Mouse (Mus musculus): ENCODE results near the gene Klhl20. TPM values are rescaled to one million over a fixed set of nuclear protein-coding genes. Genes with fewer than 3 reads are reported as not detected.
A peak's percentile ranks its signal among the peaks of the same experiment; 100 is the strongest.

Gene Klhl20
- polyA plus RNA-seq, 1 experiment, result 19.1 TPM

DNA sequence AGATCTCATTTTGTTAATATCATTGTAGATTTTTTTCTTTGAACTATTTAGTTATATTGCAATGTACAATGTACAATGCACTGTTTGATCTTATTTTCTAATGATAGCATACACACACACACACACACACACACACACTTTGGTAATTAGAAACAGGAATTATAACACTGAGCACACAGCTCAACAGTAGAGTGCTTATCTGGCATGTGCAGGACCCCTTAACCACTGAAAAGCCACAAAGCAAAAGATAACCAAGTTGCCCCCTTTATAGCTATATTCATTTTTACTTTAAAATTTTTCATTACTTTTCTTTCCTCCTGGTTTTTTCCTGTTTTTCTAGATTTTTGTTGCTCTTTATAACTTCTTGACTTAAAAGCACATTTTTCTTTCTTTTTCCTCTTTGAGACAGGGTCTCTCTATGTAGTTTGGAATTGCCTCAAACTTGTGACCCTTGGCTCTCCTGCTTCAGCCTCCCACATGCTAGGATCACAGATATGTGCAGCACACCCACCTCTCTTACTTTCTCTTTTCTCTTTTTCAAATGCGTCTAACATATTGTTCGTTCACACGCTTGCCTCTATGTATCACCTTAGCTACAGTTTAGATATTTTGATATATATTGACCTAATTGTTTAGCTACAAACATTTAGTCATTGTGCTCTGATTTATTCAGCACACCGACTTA, 31.4 kb downstream of the Klhl20 start:
- no peak for DNase-seq
- TF ChIP-seq POLR2A (IDR thresholded peaks at IDR 0.05; ENCODE audit: control insufficient read depth, extremely low read depth, insufficient read depth, low read length, poor library complexity) (no peak), CTCF (IDR thresholded peaks at IDR 0.05; ENCODE audit: borderline replicate concordance, control insufficient read depth, extremely low read depth, insufficient read depth, low read length, poor library complexity) (no peak)
- no peak overlapping the region for H3K4me3 ChIP-seq (ENCODE audit: control insufficient read depth, insufficient read depth, low read length)
- no peak overlapping the region for H3K27ac ChIP-seq (ENCODE audit: control insufficient read depth, insufficient read depth, low read length)
- no peaks in the 10 kb centered on the region for H3K27me3 ChIP-seq (ENCODE audit: control insufficient read depth, insufficient read depth, low read length)
- 100% methylated on average over 4 of the region's 4 CpGs for WGBS
- H3K36me3 ChIP-seq (ENCODE audit: control insufficient read depth, insufficient read depth, low read length), result peaks cover 31% of the 10 kb centered on the region
- H3K4me1 ChIP-seq (replicated peaks; ENCODE audit: control insufficient read depth, insufficient read depth, low read length), result no peaks in the 10 kb centered on the region

DNA sequence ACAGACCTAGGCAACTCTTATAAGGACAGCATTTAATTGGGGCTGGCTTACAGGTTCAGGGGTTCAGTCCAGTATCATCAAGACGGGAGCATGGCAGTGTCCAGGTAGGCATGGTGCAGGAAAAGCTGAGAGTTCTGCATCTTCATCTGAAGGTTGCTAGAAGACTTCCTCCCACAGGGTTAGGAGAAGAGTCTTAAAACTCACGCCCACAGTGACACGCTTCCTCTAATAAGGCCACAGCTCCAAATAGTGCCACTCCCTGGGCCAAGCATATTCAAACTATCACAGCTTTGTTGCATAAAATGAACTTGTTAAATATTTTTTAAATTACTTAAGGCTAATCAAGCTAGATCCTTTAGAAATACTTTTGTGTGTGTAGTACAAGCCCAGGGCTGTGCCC, 54.1 kb downstream of the Klhl20 start:
- TF ChIP-seq POLR2A (IDR thresholded peaks at IDR 0.05; ENCODE audit: control insufficient read depth, extremely low read depth, insufficient read depth, low read length, poor library complexity) (no peak), CTCF (IDR thresholded peaks at IDR 0.05; ENCODE audit: borderline replicate concordance, control insufficient read depth, extremely low read depth, insufficient read depth, low read length, poor library complexity) (no peak)
- H3K4me3 ChIP-seq (ENCODE audit: control insufficient read depth, insufficient read depth, low read length), result no peak overlapping the region
- peaks cover 29% of the 10 kb centered on the region for H3K36me3 ChIP-seq (ENCODE audit: control insufficient read depth, insufficient read depth, low read length)
- H3K27me3 ChIP-seq (ENCODE audit: control insufficient read depth, insufficient read depth, low read length), result no peaks in the 10 kb centered on the region
- WGBS, result 90% methylated on average over 3 of the region's 3 CpGs
- H3K4me1 ChIP-seq (replicated peaks; ENCODE audit: control insufficient read depth, insufficient read depth, low read length), result peaks cover 20% of the 10 kb centered on the region
- no peak overlapping the region; the same call in 1 of the 2 replicates for H3K27ac ChIP-seq (ENCODE audit: control insufficient read depth, insufficient read depth, low read length)
- DNase-seq, result no peak

DNA sequence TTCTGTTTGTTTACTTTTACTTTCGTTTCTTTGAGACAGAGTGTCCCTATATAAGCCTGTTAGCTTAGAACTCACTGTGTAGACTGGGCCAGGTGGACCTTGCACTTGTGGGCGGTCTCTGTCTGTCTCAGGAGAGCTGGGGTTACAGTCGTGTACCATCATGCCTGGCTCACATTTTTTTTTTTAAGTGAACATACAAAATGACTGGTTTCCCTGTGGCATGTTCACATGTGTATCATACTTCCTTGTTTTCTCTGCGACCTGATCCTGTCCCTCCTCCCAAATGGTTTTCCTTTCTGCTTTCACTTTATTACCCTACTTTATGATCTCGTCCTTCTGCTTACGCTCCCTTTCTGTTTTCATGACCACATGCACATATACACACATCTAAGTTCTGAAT, 55.1 kb downstream of the Klhl20 start:
- WGBS, result 57% methylated on average over 6 of the region's 6 CpGs
- H3K4me3 ChIP-seq (ENCODE audit: control insufficient read depth, insufficient read depth, low read length), result no peak overlapping the region
- DNase-seq, result no peak
- H3K36me3 ChIP-seq (ENCODE audit: control insufficient read depth, insufficient read depth, low read length), result peaks cover 24% of the 10 kb centered on the region
- peaks cover 24% of the 10 kb centered on the region for H3K4me1 ChIP-seq (replicated peaks; ENCODE audit: control insufficient read depth, insufficient read depth, low read length)
- H3K27ac ChIP-seq (ENCODE audit: control insufficient read depth, insufficient read depth, low read length), result no peak overlapping the region; the same call in 1 of the 2 replicates
- TF ChIP-seq POLR2A (IDR thresholded peaks at IDR 0.05; ENCODE audit: control insufficient read depth, extremely low read depth, insufficient read depth, low read length, poor library complexity), result no peak
- no peak for TF ChIP-seq CTCF (IDR thresholded peaks at IDR 0.05; ENCODE audit: borderline replicate concordance, control insufficient read depth, extremely low read depth, insufficient read depth, low read length, poor library complexity)
- no peaks in the 10 kb centered on the region for H3K27me3 ChIP-seq (ENCODE audit: control insufficient read depth, insufficient read depth, low read length)

DNA sequence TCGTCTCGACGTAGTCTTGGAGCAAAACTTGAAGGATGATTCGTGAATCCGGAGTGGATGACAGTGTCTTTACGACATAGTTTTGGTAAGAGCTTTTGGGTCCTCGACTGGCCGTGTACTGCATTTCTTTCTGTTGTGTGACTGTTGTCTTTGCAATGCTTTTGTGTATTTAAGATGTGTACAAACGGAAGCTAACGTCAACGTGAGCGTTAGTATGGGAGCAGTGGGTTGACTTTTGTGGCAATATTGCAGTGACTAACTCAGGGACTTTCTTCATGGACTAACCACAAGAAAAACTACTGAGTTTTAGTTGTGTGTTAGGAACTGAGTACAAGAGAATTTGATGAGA, 60.1 kb downstream of the Klhl20 start:
- peak overlapping the region; percentile 93 for H3K4me3 ChIP-seq (ENCODE audit: control insufficient read depth, insufficient read depth, low read length)
- no peak for TF ChIP-seq POLR2A (IDR thresholded peaks at IDR 0.05; ENCODE audit: control insufficient read depth, extremely low read depth, insufficient read depth, low read length, poor library complexity)
- no peak for TF ChIP-seq CTCF (IDR thresholded peaks at IDR 0.05; ENCODE audit: borderline replicate concordance, control insufficient read depth, extremely low read depth, insufficient read depth, low read length, poor library complexity)
- no peaks in the 10 kb centered on the region for H3K36me3 ChIP-seq (ENCODE audit: control insufficient read depth, insufficient read depth, low read length)
- no peak for DNase-seq
- H3K4me1 ChIP-seq (replicated peaks; ENCODE audit: control insufficient read depth, insufficient read depth, low read length), result peaks cover 27% of the 10 kb centered on the region
- H3K27ac ChIP-seq (ENCODE audit: control insufficient read depth, insufficient read depth, low read length), result peak overlapping the region; percentile 52; the same call in 1 of the 2 replicates
- no peaks in the 10 kb centered on the region for H3K27me3 ChIP-seq (ENCODE audit: control insufficient read depth, insufficient read depth, low read length)
- under 1% methylated on average over 12 of the region's 12 CpGs for WGBS

DNA sequence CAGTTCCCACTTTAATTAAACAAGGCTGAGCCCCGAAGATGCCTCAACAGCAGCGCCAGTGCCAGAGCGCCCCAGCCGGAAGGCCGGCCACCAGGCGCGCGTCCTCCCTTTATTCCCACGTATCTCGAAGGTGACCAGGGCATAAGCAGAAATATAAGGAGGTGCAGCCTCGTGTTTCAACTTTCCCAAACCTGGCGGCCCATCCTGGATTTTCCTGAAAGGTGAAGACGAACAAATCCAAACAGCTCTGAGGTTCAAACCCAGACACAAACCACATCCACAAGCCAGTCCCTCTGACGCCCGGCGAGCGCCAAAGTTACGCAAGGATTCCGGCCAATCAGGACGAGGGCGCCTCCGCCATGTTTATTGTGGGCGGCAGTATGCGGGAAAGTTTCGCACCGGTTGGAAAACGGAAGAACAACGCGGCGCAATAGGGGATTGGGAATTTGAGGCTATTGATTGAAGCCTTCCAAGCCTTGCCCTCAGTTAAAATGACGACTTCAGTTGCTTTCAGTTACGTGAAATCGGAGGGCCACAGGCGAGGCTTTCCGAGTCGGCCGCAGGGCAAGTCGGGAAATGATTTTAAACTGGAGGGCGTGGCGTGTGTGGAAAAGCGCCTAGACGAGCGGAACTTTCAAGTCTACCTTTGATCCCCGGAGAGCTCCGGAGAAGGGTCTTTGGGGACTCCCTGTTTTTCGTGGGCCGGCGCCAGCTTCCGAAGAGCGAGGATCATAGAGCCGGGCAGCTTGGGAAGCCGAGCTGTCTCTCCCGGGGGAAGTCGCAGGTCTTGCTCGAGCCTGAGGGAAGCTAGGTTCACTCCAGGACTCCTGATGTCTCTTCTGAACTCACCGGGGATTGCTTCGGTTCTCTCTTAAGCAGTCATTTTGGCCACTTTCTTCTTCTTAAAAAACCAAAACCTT, 60.7 kb downstream of the Klhl20 start, which contains the start of the genes Dars2 and Cenpl:
TSS of gene Dars2 (minus strand) at position 307 of the 920 bp plus-strand sequence.
TSS of gene Cenpl (plus strand) at position 362 of the 920 bp plus-strand sequence.
- Histone ChIP-seq H3K36me3 (ENCODE audit: control insufficient read depth, insufficient read depth, low read length) (no peaks in the 10 kb centered on the region), H3K27me3 (ENCODE audit: control insufficient read depth, insufficient read depth, low read length) (no peaks in the 10 kb centered on the region), H3K4me3 (ENCODE audit: control insufficient read depth, insufficient read depth, low read length) (peak within 1 kb of the TSS; percentile 93), H3K27ac (ENCODE audit: control insufficient read depth, insufficient read depth, low read length) (peak within 1 kb of the TSS; percentile 52), H3K4me1 (replicated peaks; ENCODE audit: control insufficient read depth, insufficient read depth, low read length) (peaks cover 25% of the 10 kb centered on the region)
- WGBS, result under 1% methylated on average over 57 of the region's 57 CpGs
- TF ChIP-seq CTCF (IDR thresholded peaks at IDR 0.05; ENCODE audit: borderline replicate concordance, control insufficient read depth, extremely low read depth, insufficient read depth, low read length, poor library complexity), result peak; percentile 37; the same call in 1 of the 2 replicates
- TF ChIP-seq POLR2A (IDR thresholded peaks at IDR 0.05; ENCODE audit: control insufficient read depth, extremely low read depth, insufficient read depth, low read length, poor library complexity), result peak; percentile 68
- peak; percentile 92 for DNase-seq

DNA sequence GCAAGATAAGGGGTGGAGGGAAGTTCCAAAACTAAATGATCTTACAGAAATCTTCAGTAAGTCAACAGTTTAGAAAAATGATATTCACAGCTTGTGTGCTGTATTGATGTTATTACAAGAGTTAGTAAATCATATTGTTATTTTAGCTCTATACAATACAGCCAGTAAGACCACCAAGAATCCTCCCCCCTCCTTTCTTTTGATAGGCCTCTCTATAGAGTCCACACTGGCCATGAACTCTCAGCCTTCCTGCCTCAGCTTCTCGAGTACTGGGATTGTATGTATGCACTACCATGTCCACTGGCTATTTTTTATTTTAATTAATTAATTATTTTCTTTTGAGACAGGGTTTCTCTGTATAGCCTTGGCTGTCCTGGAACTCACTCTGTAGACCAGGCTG, 68.0 kb downstream of the Klhl20 start:
- WGBS, result 95% methylated on average over 1 of the region's 1 CpGs
- Histone ChIP-seq H3K36me3 (ENCODE audit: control insufficient read depth, insufficient read depth, low read length) (no peaks in the 10 kb centered on the region), H3K4me1 (replicated peaks; ENCODE audit: control insufficient read depth, insufficient read depth, low read length) (no peaks in the 10 kb centered on the region), H3K4me3 (ENCODE audit: control insufficient read depth, insufficient read depth, low read length) (no peak overlapping the region), H3K27me3 (ENCODE audit: control insufficient read depth, insufficient read depth, low read length) (no peaks in the 10 kb centered on the region), H3K27ac (ENCODE audit: control insufficient read depth, insufficient read depth, low read length) (no peak overlapping the region)
- TF ChIP-seq CTCF (IDR thresholded peaks at IDR 0.05; ENCODE audit: borderline replicate concordance, control insufficient read depth, extremely low read depth, insufficient read depth, low read length, poor library complexity), result no peak
- TF ChIP-seq POLR2A (IDR thresholded peaks at IDR 0.05; ENCODE audit: control insufficient read depth, extremely low read depth, insufficient read depth, low read length, poor library complexity), result no peak
- DNase-seq, result no peak

Data from thymus, adult 2 months (tissue).